Mouse (Mus musculus): Measurements from ENCODE around the gene Mrm1. TPM values are rescaled to one million over a fixed set of nuclear protein-coding genes. Genes with fewer than 3 reads are reported as not detected.

Gene Mrm1
- polyA plus RNA-seq (2014; fragmentation: Nextera tagmentation; extraction: Ambion mirVana): 12.3 and 13.7 TPM in 2 replicates

- Histone ChIP-seq H3K27me3 (ENCODE audit: control insufficient read depth, insufficient read depth, low read length) (no peaks in the 10 kb centered on the region), H3K36me3 (ENCODE audit: control insufficient read depth, insufficient read depth, low read length) (no peaks in the 10 kb centered on the region), H3K27ac (ENCODE audit: low read depth, low read length) (peak within 1 kb of the TSS; percentile 42), H3K4me1 (replicated peaks; ENCODE audit: control insufficient read depth, insufficient read depth, low read length) (no peaks in the 10 kb centered on the region), H3K4me2 (ENCODE audit: low read depth, low read length, severe bottlenecking) (peak within 1 kb of the TSS; percentile 95), H3K9ac (ENCODE audit: low read length) (peak within 1 kb of the TSS; percentile 66), H3K9me3 (ENCODE audit: control insufficient read depth, low read length) (no peaks in the 10 kb centered on the region), H3K4me3 (ENCODE audit: low read depth, low read length) (peak within 1 kb of the TSS; percentile 50)
- ATAC-seq (replicated peaks; ENCODE audit: low FRiP score) (peak; percentile 90), DNase-seq (ENCODE audit: low spot score) (peak; percentile 96)
- WGBS: under 1% methylated on average over 55 of the region's 55 CpGs
Measured at GRCm38 (mm10) chr11:84818961-84819692, at the start of gene Mrm1. TSS of gene Mrm1 (minus strand) at chr11:84819515.

DNA sequence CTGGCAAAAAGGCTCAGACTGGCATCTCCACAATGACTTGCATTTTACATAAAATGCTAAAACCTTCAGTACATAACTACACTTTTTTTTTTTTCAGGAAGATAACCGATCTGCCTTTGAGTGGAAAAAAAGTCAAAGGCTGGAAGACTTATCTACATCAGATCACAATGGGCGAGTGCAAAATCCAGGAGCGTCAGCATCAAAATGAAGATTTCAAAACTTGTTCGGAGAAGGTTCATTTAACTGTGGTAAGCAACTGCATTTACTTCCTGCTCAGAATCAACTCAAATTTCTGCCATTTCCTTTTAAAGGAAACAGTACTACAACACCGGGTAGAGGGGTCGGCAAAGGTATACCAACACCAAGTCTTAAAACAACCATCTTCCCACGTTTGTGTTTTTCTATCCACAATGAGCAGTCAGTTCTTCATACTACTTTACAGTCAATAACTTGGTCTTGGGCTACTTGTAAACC lies 49.5 kb upstream of the Mrm1 start:
- Histone ChIP-seq H3K4me3 (ENCODE audit: low read depth, low read length) (peak overlapping the region; percentile 64), H3K4me1 (replicated peaks; ENCODE audit: control insufficient read depth, insufficient read depth, low read length) (peaks cover 2% of the 10 kb centered on the region; the same call in 1 of the 2 replicates), H3K9me3 (ENCODE audit: control insufficient read depth, low read length) (no peaks in the 10 kb centered on the region), H3K36me3 (ENCODE audit: control insufficient read depth, insufficient read depth, low read length) (no peaks in the 10 kb centered on the region; the same call in 1 of the 2 replicates), H3K27ac (ENCODE audit: low read depth, low read length) (no peak overlapping the region), H3K27me3 (ENCODE audit: control insufficient read depth, insufficient read depth, low read length) (no peaks in the 10 kb centered on the region), H3K9ac (ENCODE audit: low read length) (peak overlapping the region; percentile 70), H3K4me2 (ENCODE audit: low read depth, low read length, severe bottlenecking) (peak overlapping the region; percentile 74)
- ATAC-seq (replicated peaks; ENCODE audit: low FRiP score) (no peak), DNase-seq (ENCODE audit: low spot score) (no peak)
- WGBS: 23% methylated on average over 7 of the region's 7 CpGs

DNA sequence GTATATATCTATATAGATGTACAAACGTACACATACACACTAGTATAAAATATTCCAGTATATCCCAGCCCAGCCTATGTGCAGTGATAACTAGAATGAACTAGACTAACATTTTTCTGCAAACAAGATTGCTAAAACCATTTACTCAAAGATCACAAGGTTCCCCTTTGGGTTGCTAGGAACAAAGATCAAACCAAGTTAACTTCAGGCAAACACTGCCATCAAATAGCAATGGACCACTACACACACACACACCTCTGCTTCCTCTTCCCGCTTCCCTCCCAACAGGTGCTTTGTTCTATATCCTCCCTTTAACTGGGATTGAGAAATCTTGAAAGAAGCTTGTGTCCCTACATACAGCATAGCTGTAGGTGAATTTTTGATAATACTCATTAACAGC lies 48.3 kb upstream of the Mrm1 start:
- Histone ChIP-seq H3K4me2 (ENCODE audit: low read depth, low read length, severe bottlenecking) (no peak overlapping the region), H3K9ac (ENCODE audit: low read length) (peak overlapping the region; percentile 16; the same call in 1 of the 2 replicates)

DNA sequence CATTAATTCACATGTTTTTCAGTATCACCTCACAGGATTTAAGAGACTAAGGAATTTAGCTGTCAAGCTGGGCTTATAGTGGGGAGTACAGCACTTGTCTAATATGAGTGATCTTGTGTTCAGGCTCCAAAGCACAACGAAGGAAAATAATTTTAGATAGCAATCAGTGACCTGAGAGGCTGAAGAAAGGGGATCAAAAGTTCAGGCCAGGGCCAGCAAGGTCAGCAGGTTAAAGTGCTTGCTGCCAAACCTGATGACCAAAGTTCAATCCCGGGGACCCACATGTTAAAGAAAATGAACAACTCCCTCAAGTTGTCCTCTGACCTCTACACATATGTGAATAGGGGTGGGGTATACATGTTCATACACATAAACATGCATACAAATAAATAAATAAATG lies 46.0 kb upstream of the Mrm1 start:
- Histone ChIP-seq H3K4me3 (ENCODE audit: low read depth, low read length) (no peak overlapping the region), H3K9me3 (ENCODE audit: control insufficient read depth, low read length) (no peaks in the 10 kb centered on the region), H3K27me3 (ENCODE audit: control insufficient read depth, insufficient read depth, low read length) (no peaks in the 10 kb centered on the region), H3K36me3 (ENCODE audit: control insufficient read depth, insufficient read depth, low read length) (no peaks in the 10 kb centered on the region), H3K27ac (ENCODE audit: low read depth, low read length) (no peak overlapping the region), H3K4me2 (ENCODE audit: low read depth, low read length, severe bottlenecking) (no peak overlapping the region), H3K4me1 (replicated peaks; ENCODE audit: control insufficient read depth, insufficient read depth, low read length) (0 out of 2 replicates have a peak, but pooled peaks cover 2% of the 10 kb centered on the region), H3K9ac (ENCODE audit: low read length) (no peak overlapping the region)
- 84% methylated on average over 2 of the region's 2 CpGs for WGBS
- DNase-seq (ENCODE audit: low spot score) (no peak), ATAC-seq (replicated peaks; ENCODE audit: low FRiP score) (no peak)

More for the DNA sequence above, 48.3 kb upstream of the Mrm1 start:
- Histone ChIP-seq H3K4me1 (replicated peaks; ENCODE audit: control insufficient read depth, insufficient read depth, low read length) (peaks cover 2% of the 10 kb centered on the region; the same call in 1 of the 2 replicates), H3K9me3 (ENCODE audit: control insufficient read depth, low read length) (no peaks in the 10 kb centered on the region), H3K4me3 (ENCODE audit: low read depth, low read length) (no peak overlapping the region), H3K36me3 (ENCODE audit: control insufficient read depth, insufficient read depth, low read length) (no peaks in the 10 kb centered on the region), H3K27me3 (ENCODE audit: control insufficient read depth, insufficient read depth, low read length) (no peaks in the 10 kb centered on the region), H3K27ac (ENCODE audit: low read depth, low read length) (no peak overlapping the region)
- ATAC-seq (replicated peaks; ENCODE audit: low FRiP score): no peak
- WGBS: 93% methylated on average over 2 of the region's 2 CpGs
- DNase-seq (ENCODE audit: low spot score): no peak

- Histone ChIP-seq H3K9me3 (ENCODE audit: control insufficient read depth, low read length) (no peaks in the 10 kb centered on the region), H3K4me1 (replicated peaks; ENCODE audit: control insufficient read depth, insufficient read depth, low read length) (no peaks in the 10 kb centered on the region), H3K9ac (ENCODE audit: low read length) (no peak overlapping the region), H3K36me3 (ENCODE audit: control insufficient read depth, insufficient read depth, low read length) (peaks cover under 1% of the 10 kb centered on the region; the same call in 1 of the 2 replicates), H3K4me2 (ENCODE audit: low read depth, low read length, severe bottlenecking) (no peak overlapping the region), H3K27ac (ENCODE audit: low read depth, low read length) (no peak overlapping the region), H3K4me3 (ENCODE audit: low read depth, low read length) (no peak overlapping the region), H3K27me3 (ENCODE audit: control insufficient read depth, insufficient read depth, low read length) (no peaks in the 10 kb centered on the region)
- no peak for ATAC-seq (replicated peaks; ENCODE audit: low FRiP score)
- 98% methylated on average over 6 of the region's 6 CpGs for WGBS
- no peak for DNase-seq (ENCODE audit: low spot score)
Measured at GRCm38 (mm10) chr11:84855285-84855684, 36.0 kb upstream of the Mrm1 start.

DNA sequence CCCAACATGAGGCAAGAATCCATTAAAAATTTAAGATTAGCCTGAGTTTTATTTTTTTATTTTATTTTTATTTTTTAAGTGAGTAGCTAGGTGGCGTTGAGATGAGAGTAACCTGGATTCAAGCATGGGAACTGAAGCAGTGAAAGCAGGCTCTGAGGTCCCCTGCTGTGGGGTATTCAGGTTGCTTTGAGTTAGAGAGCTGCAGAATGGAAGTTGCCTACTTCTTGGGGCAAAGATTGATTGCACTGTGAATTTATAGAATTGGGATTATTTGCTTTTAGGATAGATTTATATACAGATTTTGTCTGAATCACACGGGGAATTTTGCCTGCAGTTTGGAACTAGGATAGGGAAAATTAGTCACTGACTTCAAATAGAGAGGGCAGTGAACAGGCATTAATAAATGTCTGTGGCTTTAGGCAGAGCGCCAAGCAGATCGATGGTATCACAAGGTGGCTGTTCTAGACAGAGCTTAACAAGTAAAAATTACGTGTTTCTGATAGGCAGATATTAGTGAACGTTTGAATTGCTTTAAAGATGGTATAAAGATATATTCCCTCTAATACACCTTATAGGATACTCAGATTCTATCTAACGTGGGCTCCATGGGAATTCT lies 28.3 kb upstream of the Mrm1 start:
- ATAC-seq (replicated peaks; ENCODE audit: low FRiP score): no peak
- 89% methylated on average over 7 of the region's 7 CpGs for WGBS
- H3K36me3 ChIP-seq (ENCODE audit: control insufficient read depth, insufficient read depth, low read length): peaks cover 4% of the 10 kb centered on the region; the same call in 1 of the 2 replicates

GRCm38 (mm10) chr11:84846741-84847474 lies 27.6 kb upstream of the Mrm1 start:
- Histone ChIP-seq H3K4me2 (ENCODE audit: low read depth, low read length, severe bottlenecking) (no peak overlapping the region), H3K4me1 (replicated peaks; ENCODE audit: control insufficient read depth, insufficient read depth, low read length) (no peaks in the 10 kb centered on the region), H3K9me3 (ENCODE audit: control insufficient read depth, low read length) (no peaks in the 10 kb centered on the region), H3K27ac (ENCODE audit: low read depth, low read length) (no peak overlapping the region), H3K4me3 (ENCODE audit: low read depth, low read length) (no peak overlapping the region), H3K9ac (ENCODE audit: low read length) (no peak overlapping the region), H3K27me3 (ENCODE audit: control insufficient read depth, insufficient read depth, low read length) (no peaks in the 10 kb centered on the region), H3K36me3 (ENCODE audit: control insufficient read depth, insufficient read depth, low read length) (peaks cover 4% of the 10 kb centered on the region; the same call in 1 of the 2 replicates)
- WGBS: 96% methylated on average over 15 of the region's 15 CpGs
- ATAC-seq (replicated peaks; ENCODE audit: low FRiP score) (no peak), DNase-seq (ENCODE audit: low spot score) (no peak)

More for the DNA sequence above, 28.3 kb upstream of the Mrm1 start:
- Histone ChIP-seq H3K27me3 (ENCODE audit: control insufficient read depth, insufficient read depth, low read length) (no peaks in the 10 kb centered on the region), H3K4me2 (ENCODE audit: low read depth, low read length, severe bottlenecking) (no peak overlapping the region), H3K9ac (ENCODE audit: low read length) (no peak overlapping the region), H3K4me1 (replicated peaks; ENCODE audit: control insufficient read depth, insufficient read depth, low read length) (no peaks in the 10 kb centered on the region), H3K9me3 (ENCODE audit: control insufficient read depth, low read length) (no peaks in the 10 kb centered on the region), H3K4me3 (ENCODE audit: low read depth, low read length) (no peak overlapping the region), H3K27ac (ENCODE audit: low read depth, low read length) (no peak overlapping the region)
- DNase-seq (ENCODE audit: low spot score): no peak

- no peak overlapping the region for H3K4me3 ChIP-seq (ENCODE audit: low read depth, low read length)
- WGBS: 95% methylated on average over 2 of the region's 2 CpGs
- H3K4me1 ChIP-seq (replicated peaks; ENCODE audit: control insufficient read depth, insufficient read depth, low read length): no peaks in the 10 kb centered on the region
Measured at GRCm38 (mm10) chr11:84839330-84839729, 20.0 kb upstream of the Mrm1 start.

More at GRCm38 (mm10) chr11:84839330-84839729, 20.0 kb upstream of the Mrm1 start:
- no peak overlapping the region for H3K9ac ChIP-seq (ENCODE audit: low read length)
- DNase-seq (ENCODE audit: low spot score): no peak
- no peak for ATAC-seq (replicated peaks; ENCODE audit: low FRiP score)
- no peak overlapping the region for H3K27ac ChIP-seq (ENCODE audit: low read depth, low read length)
- H3K9me3 ChIP-seq (ENCODE audit: control insufficient read depth, low read length): no peaks in the 10 kb centered on the region
- H3K4me2 ChIP-seq (ENCODE audit: low read depth, low read length, severe bottlenecking): no peak overlapping the region
- H3K27me3 ChIP-seq (ENCODE audit: control insufficient read depth, insufficient read depth, low read length): no peaks in the 10 kb centered on the region
- H3K36me3 ChIP-seq (ENCODE audit: control insufficient read depth, insufficient read depth, low read length): no peaks in the 10 kb centered on the region; the same call in 1 of the 2 replicates

Measured in forebrain, embryonic 11.5 days (tissue).